Mouse (Mus musculus): ENCODE measurements around the gene Ice2.

DNA sequence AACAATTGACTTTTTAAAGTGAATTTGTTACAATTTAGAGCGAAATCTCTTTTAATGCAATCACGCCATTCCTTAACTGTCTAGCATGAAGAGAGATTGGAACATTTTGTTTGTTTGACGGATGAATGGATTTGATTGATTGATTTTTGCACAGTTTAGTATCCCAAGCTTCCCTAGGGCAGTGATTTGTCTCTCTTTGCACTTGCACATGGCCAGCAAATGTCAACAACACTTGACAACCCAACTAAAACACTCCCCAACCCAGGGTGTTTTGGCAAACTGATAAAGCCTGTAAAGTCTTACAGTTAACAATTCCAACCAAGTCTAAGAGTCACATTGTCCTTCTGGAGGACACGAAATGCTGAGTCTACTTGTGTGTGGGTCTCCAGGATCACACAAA is 10.4 kb upstream of the Ice2 start:
- TF ChIP-seq EP300 (IDR thresholded peaks at IDR 0.05; ENCODE audit: low read depth) (no peak), CTCF (IDR thresholded peaks at IDR 0.05; ENCODE audit: low read depth) (no peak)

Data from liver, embryonic 14.5 days (tissue).